Mouse (Mus musculus): ENCODE results near the gene Igf2bp3.

- TF ChIP-seq POLR2A (IDR thresholded peaks at IDR 0.05; ENCODE audit: extremely low read depth, insufficient read depth, low read length) (no peak), CTCF (IDR thresholded peaks at IDR 0.05; ENCODE audit: extremely low read depth, insufficient read depth, low read length) (no peak)
Measured at GRCm38 (mm10) chr6:49079313-49079712, 135.4 kb downstream of the Igf2bp3 start.

All from cortical plate, adult 2 months (tissue).